Mouse (Mus musculus): ENCODE results near the gene Adamtsl3.

DNA sequence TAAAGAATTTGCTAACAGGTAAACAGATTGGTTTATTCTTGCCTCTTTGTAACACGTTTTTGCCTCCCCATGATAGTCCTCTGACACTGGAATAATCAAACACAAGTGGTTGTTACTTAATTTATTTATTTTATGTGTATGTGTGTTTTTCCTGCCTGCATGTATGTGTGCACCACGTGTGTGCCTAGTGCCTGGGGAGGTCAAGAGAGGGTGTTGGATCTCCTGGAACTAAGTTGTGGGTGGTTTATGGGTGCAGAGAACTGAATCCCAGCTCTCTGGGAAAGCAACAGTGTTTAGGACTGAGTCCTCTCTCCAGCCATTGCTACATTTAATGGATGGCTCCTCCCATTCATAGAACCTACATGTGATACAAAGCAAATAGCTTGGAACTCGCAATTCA, 143.0 kb downstream of the Adamtsl3 start:
- no peak for TF ChIP-seq CTCF (conservative IDR thresholded peaks at IDR 0.05; ENCODE audit: low read length)
- no peak for TF ChIP-seq POU5F1 (IDR thresholded peaks at IDR 0.05; ENCODE audit: borderline replicate concordance, low read length)
